Mouse (Mus musculus) neural tube, embryonic 13.5 days (tissue): ENCODE measurements around the gene Actl6b. TPM values are rescaled to one million over a fixed set of nuclear protein-coding genes. Genes with fewer than 3 reads are reported as not detected.

ENCODE experiments used
- ATAC-seq: fragments of 200-750 bp; cut with Nextera tagmentation; 2 replicates; pipeline ENCODE4 v1.8.0; 2017; ENCODE audit warnings: low read depth, mild to moderate bottlenecking, moderate TSS enrichment, moderate library complexity
- H3K27ac ChIP-seq: fragments of 300-500 bp; sonication (generic); replicated peaks from 2 replicates; pipeline ENCODE4 v1.5.1; 2015; ENCODE audit warnings: moderate library complexity, mild to moderate bottlenecking, inconsistent platforms
- H3K27me3 ChIP-seq: fragments of 300-500 bp; sonication (generic); 2 replicates; pipeline ENCODE4 v1.6.1; 2015; ENCODE audit warnings: mild to moderate bottlenecking, inconsistent platforms
- H3K36me3 ChIP-seq: fragments of 300-500 bp; sonication (generic); 2 replicates; pipeline ENCODE4 v1.6.1; 2015; ENCODE audit warnings: mild to moderate bottlenecking, inconsistent platforms
- H3K4me1 ChIP-seq: fragments of 300-500 bp; sonication (generic); replicated peaks from 2 replicates; pipeline ENCODE4 v1.6.1; 2015; ENCODE audit warnings: inconsistent platforms
- H3K4me2 ChIP-seq: fragments of 300-500 bp; sonication (generic); 2 replicates; pipeline ENCODE4 v1.6.1; 2015; ENCODE audit warnings: inconsistent platforms, mild to moderate bottlenecking, moderate library complexity
- H3K4me3 ChIP-seq: fragments of 300-500 bp; sonication (generic); 2 replicates; pipeline ENCODE4 v1.5.1; 2015; ENCODE audit warnings: mild to moderate bottlenecking, inconsistent platforms
- H3K9ac ChIP-seq: fragments of 300-500 bp; sonication (generic); 2 replicates; pipeline ENCODE4 v1.6.1; 2015; ENCODE audit warnings: moderate library complexity, mild to moderate bottlenecking, inconsistent platforms
- H3K9me3 ChIP-seq: fragments of 300-500 bp; sonication (generic); 2 replicates; pipeline ENCODE4 v1.6.1; 2016; ENCODE audit warnings: inconsistent platforms
- WGBS: fragments of 180-500 bp; shearing (Covaris S2); methylation state at CpG from one replicate; pipeline ENCODE4 v1.1.7; 2015; 5-methylcytosine and 5-hydroxymethylcytosine counted together
- polyA plus RNA-seq: library from polyadenylated mRNA; unstranded; fragments of >200 nt; fragmentation: Nextera tagmentation; extraction: Ambion mirVana; gene quantifications from 2 replicates; pipeline ENCODE4 v1.2.1, GENCODE M21; 2015

Gene Actl6b
- polyA plus RNA-seq, 1 experiment from 2014 or later: 222 TPM

DNA sequence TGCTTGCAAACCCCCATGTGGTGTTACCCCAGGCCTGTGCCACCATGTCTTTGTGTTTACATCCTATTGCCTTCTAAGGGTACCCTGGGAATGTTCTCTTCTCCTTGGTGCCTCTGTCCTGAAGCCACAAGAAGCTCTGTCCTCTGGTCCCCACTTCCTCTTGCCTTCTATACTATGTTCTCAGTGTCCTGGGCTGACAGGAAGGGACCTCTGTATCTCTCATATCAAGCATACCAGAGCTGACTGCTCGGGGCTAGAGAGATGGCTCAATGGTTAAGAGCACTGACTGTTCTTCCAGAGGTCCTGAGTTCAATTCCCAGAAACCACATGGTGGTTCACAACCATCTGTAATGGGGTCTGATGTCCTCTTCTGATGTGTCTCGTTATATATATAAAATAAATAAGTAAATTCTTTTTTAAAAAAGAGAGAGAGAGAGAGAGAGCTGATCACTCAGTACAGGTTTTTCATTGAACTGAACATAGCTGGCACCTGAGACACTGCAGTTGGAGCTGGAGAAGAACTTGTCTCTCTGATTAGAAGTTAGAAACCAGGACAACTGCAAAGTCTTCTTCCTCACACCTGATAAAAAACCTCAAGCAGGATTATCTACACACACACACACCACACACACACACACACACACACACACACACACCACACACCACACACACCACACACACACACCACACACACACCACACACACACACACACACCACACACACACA, 44.9 kb downstream of the Actl6b start:
- no peak overlapping the region for H3K27ac ChIP-seq
- no peak overlapping the region for H3K4me3 ChIP-seq
- no peak overlapping the region for H3K9ac ChIP-seq
- 86% methylated on average over 2 of the region's 2 CpGs for WGBS
- H3K27me3 ChIP-seq: no peaks in the 10 kb centered on the region
- peaks cover 17% of the 10 kb centered on the region for H3K36me3 ChIP-seq
- H3K4me1 ChIP-seq: peaks cover 38% of the 10 kb centered on the region
- H3K9me3 ChIP-seq: no peaks in the 10 kb centered on the region
- no peak overlapping the region for H3K4me2 ChIP-seq
- no peak for ATAC-seq

GRCm38 (mm10) chr5:137599600-137599999, 46.3 kb downstream of the Actl6b start:
- H3K4me2 ChIP-seq: peak overlapping the region; percentile 90
- peaks cover 17% of the 10 kb centered on the region for H3K36me3 ChIP-seq
- H3K4me1 ChIP-seq: peaks cover 45% of the 10 kb centered on the region
- no peak for ATAC-seq
- no peaks in the 10 kb centered on the region for H3K27me3 ChIP-seq
- H3K9ac ChIP-seq: peak overlapping the region; percentile 94
- H3K9me3 ChIP-seq: no peaks in the 10 kb centered on the region
- H3K27ac ChIP-seq: no peak overlapping the region
- H3K4me3 ChIP-seq: peak overlapping the region; percentile 69
- WGBS: 74% methylated on average over 9 of the region's 9 CpGs

GRCm38 (mm10) chr5:137600281-137600618, 46.9 kb downstream of the Actl6b start:
- WGBS: under 1% methylated on average over 19 of the region's 19 CpGs
- no peaks in the 10 kb centered on the region for H3K9me3 ChIP-seq
- peak overlapping the region; percentile 69 for H3K4me3 ChIP-seq
- peak overlapping the region; percentile 77 for H3K27ac ChIP-seq
- peak overlapping the region; percentile 90 for H3K4me2 ChIP-seq
- peak overlapping the region; percentile 94 for H3K9ac ChIP-seq
- peaks cover 17% of the 10 kb centered on the region for H3K36me3 ChIP-seq
- peak; percentile 65 for ATAC-seq
- no peaks in the 10 kb centered on the region for H3K27me3 ChIP-seq
- peaks cover 45% of the 10 kb centered on the region for H3K4me1 ChIP-seq

DNA sequence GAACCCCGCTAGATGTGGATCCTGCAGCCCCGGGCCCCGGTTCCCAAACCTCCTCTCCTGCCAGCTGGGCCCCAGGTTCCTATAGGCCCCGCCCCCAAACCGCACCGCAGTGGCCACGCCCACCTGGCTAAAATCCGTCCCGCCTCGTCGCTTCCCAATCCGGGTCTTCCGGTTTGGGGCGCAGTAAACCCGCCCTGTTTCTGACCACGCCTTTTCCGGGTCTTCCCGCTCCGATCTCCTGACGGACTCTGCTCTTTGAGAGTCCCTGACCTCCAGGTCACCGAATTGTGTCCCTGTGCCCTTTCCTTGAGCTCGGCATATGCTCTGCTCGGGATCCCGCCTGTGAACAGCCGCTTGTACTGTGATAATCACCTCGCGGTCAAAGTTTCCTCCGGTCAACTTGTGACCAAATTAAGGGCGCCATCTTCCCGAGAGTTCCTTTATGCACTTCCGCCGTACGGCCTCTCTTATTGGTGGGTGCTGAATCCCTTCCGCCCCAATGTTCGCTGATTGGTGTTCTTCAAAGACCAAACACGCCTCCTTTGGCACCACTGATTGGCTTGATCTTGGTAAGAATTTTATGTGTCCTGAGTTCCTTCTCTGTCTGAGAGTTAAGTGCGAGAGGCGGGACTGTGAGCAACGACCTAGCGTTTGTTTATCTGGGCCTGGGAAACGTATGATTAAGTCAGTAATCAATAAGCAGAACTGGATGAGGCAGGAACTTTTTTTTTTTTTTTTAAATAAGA, 47.5 kb downstream of the Actl6b start, which contains the start of gene Mospd3:
TSS of gene Mospd3 (minus strand) at position 440 of the 746 bp plus-strand sequence.
- Histone ChIP-seq H3K27me3 (no peaks in the 10 kb centered on the region), H3K4me2 (peak within 1 kb of the TSS; percentile 90), H3K9me3 (no peaks in the 10 kb centered on the region), H3K4me3 (peak within 1 kb of the TSS; percentile 69), H3K4me1 (peaks cover 45% of the 10 kb centered on the region), H3K36me3 (peaks cover 17% of the 10 kb centered on the region), H3K27ac (peak within 1 kb of the TSS; percentile 77), H3K9ac (peak within 1 kb of the TSS; percentile 94)
- ATAC-seq: peak; percentile 95
- under 1% methylated on average over 41 of the region's 41 CpGs for WGBS

DNA sequence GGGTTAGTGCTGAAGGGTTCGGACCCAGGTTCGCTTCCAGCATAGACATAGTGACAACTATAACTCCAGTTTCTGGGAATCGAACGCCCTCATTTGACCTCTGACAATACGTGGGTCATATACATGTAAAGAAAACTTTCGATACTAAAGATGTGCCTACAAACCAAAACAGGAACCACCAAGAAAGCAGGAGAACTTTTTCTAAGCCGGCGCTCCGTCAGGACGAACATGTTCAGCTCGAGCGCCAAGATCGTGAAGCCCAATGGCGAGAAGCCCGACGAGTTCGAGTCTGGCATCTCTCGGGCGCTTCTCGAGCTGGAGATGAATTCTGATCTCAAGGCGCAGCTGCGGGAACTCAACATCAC, 48.0 kb downstream of the Actl6b start:
- no peak for ATAC-seq
- Histone ChIP-seq H3K4me1 (peaks cover 45% of the 10 kb centered on the region), H3K4me3 (peak overlapping the region; percentile 69), H3K9ac (peak overlapping the region; percentile 66), H3K27ac (peak overlapping the region; percentile 9; the same call in 1 of the 2 replicates), H3K36me3 (peaks cover 17% of the 10 kb centered on the region), H3K4me2 (peak overlapping the region; percentile 90), H3K27me3 (no peaks in the 10 kb centered on the region), H3K9me3 (no peaks in the 10 kb centered on the region)
- WGBS: 2% methylated on average over 22 of the region's 22 CpGs

DNA sequence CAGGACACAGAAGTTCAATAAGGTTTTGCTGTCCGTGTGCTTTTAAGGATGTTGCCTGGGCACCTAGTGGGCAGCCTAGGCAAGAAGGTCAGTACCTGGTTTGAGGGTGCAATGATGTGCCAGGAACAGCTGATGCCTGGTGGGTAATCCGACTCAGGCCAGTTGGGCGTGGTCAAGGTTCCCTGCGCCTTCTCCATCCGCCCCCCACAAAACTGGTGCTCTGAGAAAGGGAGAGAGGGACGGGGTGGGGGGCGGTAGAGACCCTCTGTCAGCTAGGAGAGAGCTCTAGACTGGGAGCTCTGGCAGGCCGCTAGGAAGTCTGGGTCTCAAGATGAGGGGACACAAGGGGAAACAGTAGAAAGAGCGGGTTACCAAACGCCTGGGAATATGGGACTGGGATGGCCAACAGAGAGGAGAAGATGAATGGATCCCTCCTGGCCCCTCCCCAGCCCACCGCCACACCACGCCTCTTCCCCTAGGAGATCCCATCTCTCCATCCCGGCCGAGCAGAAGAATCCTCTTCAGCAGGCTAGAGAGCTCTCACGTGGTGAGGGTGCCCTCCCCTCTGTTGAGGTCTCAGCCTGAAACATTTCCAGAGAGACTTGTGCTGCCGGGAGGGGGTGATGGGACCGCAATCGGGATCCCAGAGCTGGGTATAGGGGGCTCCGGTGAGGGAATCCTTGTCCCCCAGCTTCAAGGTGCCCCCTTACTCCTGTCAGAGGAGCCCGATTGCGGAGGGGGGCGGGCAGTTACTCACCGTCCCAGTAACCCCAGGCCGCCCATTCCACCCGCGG, 54.7 kb downstream of the Actl6b start:
- peaks cover 29% of the 10 kb centered on the region for H3K4me1 ChIP-seq
- H3K9ac ChIP-seq: peak overlapping the region; percentile 62
- 8% methylated on average over 26 of the region's 26 CpGs for WGBS
- no peak for ATAC-seq
- no peaks in the 10 kb centered on the region for H3K9me3 ChIP-seq
- H3K4me3 ChIP-seq: peak overlapping the region; percentile 16
- H3K36me3 ChIP-seq: no peaks in the 10 kb centered on the region
- peak overlapping the region; percentile 45 for H3K4me2 ChIP-seq
- no peak overlapping the region for H3K27ac ChIP-seq
- H3K27me3 ChIP-seq: peaks cover 21% of the 10 kb centered on the region

GRCm38 (mm10) chr5:137608654-137609190, 55.4 kb downstream of the Actl6b start:
- H3K36me3 ChIP-seq: no peaks in the 10 kb centered on the region
- H3K9me3 ChIP-seq: no peaks in the 10 kb centered on the region
- peaks cover 24% of the 10 kb centered on the region for H3K4me1 ChIP-seq
- H3K27me3 ChIP-seq: peaks cover 21% of the 10 kb centered on the region
- H3K4me2 ChIP-seq: peak overlapping the region; percentile 45
- no peak for ATAC-seq
- 15% methylated on average over 22 of the region's 23 CpGs for WGBS
- peak overlapping the region; percentile 16 for H3K4me3 ChIP-seq
- H3K9ac ChIP-seq: peak overlapping the region; percentile 62
- H3K27ac ChIP-seq: no peak overlapping the region

DNA sequence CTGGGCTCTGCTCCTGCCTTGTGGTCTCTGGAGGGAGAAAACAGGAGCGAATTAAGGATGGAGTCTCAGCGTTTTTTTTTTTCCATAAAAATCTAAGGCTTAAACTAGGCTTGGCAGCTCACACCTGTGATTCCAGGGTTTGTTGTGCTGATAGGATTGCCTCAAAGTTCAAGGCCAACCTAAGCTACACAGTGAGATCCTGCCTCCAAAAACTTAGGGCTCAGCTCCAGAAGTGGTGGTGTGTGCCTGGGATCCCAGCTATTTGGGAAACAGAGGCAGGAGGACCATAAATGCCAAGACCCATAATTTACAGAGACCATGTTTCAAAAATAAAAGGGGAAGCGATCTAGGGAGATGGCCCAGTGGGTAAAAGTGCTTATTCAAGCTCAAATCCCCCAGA, 56.0 kb downstream of the Actl6b start:
- 45% methylated on average over 3 of the region's 3 CpGs for WGBS
- H3K4me1 ChIP-seq: peaks cover 21% of the 10 kb centered on the region

DNA sequence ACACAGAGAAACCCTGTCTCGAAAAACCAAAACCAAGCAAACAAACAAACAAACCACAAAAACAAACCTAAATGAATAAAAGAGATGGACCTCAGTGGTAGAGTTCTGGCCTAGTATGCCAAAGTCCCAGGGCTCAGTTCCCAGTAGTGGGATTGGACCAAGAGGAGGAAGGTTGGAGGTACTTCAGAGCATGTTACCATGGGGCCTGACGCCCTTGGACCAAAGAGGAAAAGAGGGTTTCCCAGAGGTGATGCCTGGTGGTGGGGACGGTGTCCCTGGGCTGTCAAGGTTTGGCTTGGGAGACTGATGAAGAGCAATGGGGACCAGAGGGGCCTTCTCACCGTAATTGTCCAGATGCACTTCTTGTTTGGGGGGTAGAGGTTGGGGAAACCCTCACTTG, 56.7 kb downstream of the Actl6b start:
- 74% methylated on average over 4 of the region's 4 CpGs for WGBS
- 0 out of 2 replicates have a peak overlapping the region, but pooled peaks have one; percentile 47 for H3K9ac ChIP-seq
- no peak overlapping the region for H3K27ac ChIP-seq
- H3K36me3 ChIP-seq: no peaks in the 10 kb centered on the region
- peak overlapping the region; percentile 10 for H3K4me3 ChIP-seq
- H3K9me3 ChIP-seq: no peaks in the 10 kb centered on the region
- peak overlapping the region; percentile 37 for H3K4me2 ChIP-seq
- ATAC-seq: no peak
- H3K27me3 ChIP-seq: peaks cover 21% of the 10 kb centered on the region
- H3K4me1 ChIP-seq: peaks cover 21% of the 10 kb centered on the region

More for the DNA sequence above, 56.0 kb downstream of the Actl6b start:
- no peak overlapping the region for H3K4me3 ChIP-seq
- 0 out of 2 replicates have a peak overlapping the region, but pooled peaks have one; percentile 45 for H3K4me2 ChIP-seq
- no peaks in the 10 kb centered on the region for H3K9me3 ChIP-seq
- no peak overlapping the region for H3K9ac ChIP-seq
- H3K36me3 ChIP-seq: no peaks in the 10 kb centered on the region
- no peak for ATAC-seq
- H3K27ac ChIP-seq: no peak overlapping the region
- peaks cover 21% of the 10 kb centered on the region for H3K27me3 ChIP-seq

DNA sequence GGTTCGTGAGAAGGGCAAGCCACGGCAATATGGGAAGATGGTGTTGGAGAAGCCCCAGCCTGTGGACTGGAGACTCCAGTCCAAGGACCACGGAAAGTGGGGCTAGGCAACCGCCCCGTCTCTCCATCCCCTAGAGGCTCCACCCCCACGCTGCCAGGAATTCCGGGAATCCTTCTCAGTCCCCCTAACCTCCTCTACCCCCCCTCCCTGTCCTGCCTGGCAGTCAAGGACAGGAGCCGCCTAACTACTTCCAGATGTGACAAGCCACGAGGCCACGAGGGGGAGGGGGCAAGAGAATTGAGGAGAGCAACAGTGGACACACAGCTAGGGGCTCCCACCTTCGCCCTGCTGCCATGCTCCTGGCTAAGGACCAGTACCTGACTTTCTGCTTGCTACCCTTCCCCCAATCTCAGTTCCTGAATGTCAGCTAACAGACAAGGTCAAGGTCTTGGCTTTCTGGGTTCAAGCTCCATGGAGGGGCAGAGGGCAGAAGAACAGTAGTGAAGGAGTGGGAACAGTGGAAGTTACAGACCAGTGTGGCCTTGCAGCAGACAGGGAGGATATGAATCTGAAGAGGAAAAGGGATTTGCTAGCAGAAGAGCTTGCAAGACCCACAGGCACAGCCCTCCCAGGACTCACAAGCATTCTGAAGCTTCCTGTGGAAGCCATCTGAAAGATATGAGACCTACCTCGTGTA, 57.4 kb downstream of the Actl6b start:
- Histone ChIP-seq H3K4me1 (peaks cover 21% of the 10 kb centered on the region), H3K4me2 (peak overlapping the region; percentile 37), H3K36me3 (no peaks in the 10 kb centered on the region), H3K4me3 (peak overlapping the region; percentile 10), H3K9ac (peak overlapping the region; percentile 47; the same call in 1 of the 2 replicates), H3K27me3 (peaks cover 21% of the 10 kb centered on the region), H3K27ac (peak overlapping the region; percentile 78), H3K9me3 (no peaks in the 10 kb centered on the region)
- 20% methylated on average over 12 of the region's 12 CpGs for WGBS
- ATAC-seq: no peak

DNA sequence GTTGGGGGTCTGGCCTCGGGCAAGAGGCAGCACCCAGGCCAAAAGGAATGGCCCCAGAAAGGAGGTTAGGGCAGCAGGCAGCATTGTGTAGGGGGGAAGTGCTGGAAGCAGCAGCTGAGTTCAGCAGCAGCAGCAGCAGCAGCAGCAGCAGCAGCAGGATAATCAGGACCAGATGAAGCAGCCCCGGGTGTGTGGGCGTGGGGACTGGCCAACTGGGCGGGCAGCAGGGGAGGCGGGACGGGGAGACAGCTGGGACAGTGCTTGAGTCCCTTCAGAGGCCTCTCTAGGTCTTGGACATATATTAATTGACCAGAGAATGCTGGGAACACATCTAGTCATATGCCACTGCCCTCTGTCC, 57.9 kb downstream of the Actl6b start:
- Histone ChIP-seq H3K27me3 (peaks cover 21% of the 10 kb centered on the region), H3K27ac (peak overlapping the region; percentile 78), H3K9ac (peak overlapping the region; percentile 47; the same call in 1 of the 2 replicates), H3K36me3 (no peaks in the 10 kb centered on the region), H3K9me3 (no peaks in the 10 kb centered on the region), H3K4me3 (peak overlapping the region; percentile 10), H3K4me1 (peaks cover 21% of the 10 kb centered on the region), H3K4me2 (peak overlapping the region; percentile 37)
- 44% methylated on average over 6 of the region's 6 CpGs for WGBS
- ATAC-seq: 0 out of 2 replicates have a peak, but pooled peaks have one; percentile 8
